Mouse (Mus musculus): Measurements from ENCODE around the gene Slfn4.
"Not testable (repeated sequence)": the region's sequence is repeated elsewhere in the genome, so short reads cannot be mapped to it uniquely, and the experiment has no call there.

Gene Slfn4

GRCm38 (mm10) chr11:83174948-83175539 is at the start of gene Slfn4:
Slfn4 (plus strand) TSS chr11:83175186.
- DNase-seq (ENCODE audit: extremely low read depth, low read depth, low spot score): no peak

GRCm38 (mm10) chr11:83125633-83126032 is 49.4 kb upstream of the Slfn4 start:
- not testable (repeated sequence) for DNase-seq (ENCODE audit: extremely low read depth, low read depth, low spot score)

- DNase-seq (ENCODE audit: extremely low read depth, low read depth, low spot score): not testable (repeated sequence)
These were observed 37.7 kb upstream of the Slfn4 start for GRCm38 (mm10) chr11:83137253-83137652.

- not testable (repeated sequence) for DNase-seq (ENCODE audit: extremely low read depth, low read depth, low spot score)
These were observed 26.0 kb upstream of the Slfn4 start for GRCm38 (mm10) chr11:83148939-83149338.

- DNase-seq (ENCODE audit: extremely low read depth, low read depth, low spot score): no peak
These were observed 16.3 kb downstream of the Slfn4 start, which contains the start of gene Slfn3 for GRCm38 (mm10) chr11:83191134-83191893. Slfn3 (plus strand) TSS chr11:83191330.

- no peak for DNase-seq (ENCODE audit: extremely low read depth, low read depth, low spot score)
These were observed 17.0 kb downstream of the Slfn4 start for GRCm38 (mm10) chr11:83192001-83192400.

GRCm38 (mm10) chr11:83205002-83205401 is 30.0 kb downstream of the Slfn4 start:
- no peak for DNase-seq (ENCODE audit: extremely low read depth, low read depth, low spot score)

GRCm38 (mm10) chr11:83216119-83216518 is 41.1 kb downstream of the Slfn4 start:
- DNase-seq (ENCODE audit: extremely low read depth, low read depth, low spot score): no peak

GRCm38 (mm10) chr11:83221328-83221877 is 46.4 kb downstream of the Slfn4 start:
- DNase-seq (ENCODE audit: extremely low read depth, low read depth, low spot score): no peak

- DNase-seq (ENCODE audit: extremely low read depth, low read depth, low spot score): no peak
These were observed 48.4 kb downstream of the Slfn4 start for GRCm38 (mm10) chr11:83223367-83223766.

GRCm38 (mm10) chr11:83223793-83224192 is 48.8 kb downstream of the Slfn4 start:
- DNase-seq (ENCODE audit: extremely low read depth, low read depth, low spot score): not testable (repeated sequence)

GRCm38 (mm10) chr11:83224217-83224616 is 49.2 kb downstream of the Slfn4 start:
- DNase-seq (ENCODE audit: extremely low read depth, low read depth, low spot score): no peak

- DNase-seq (ENCODE audit: extremely low read depth, low read depth, low spot score): no peak
These were observed 49.8 kb downstream of the Slfn4 start for GRCm38 (mm10) chr11:83224750-83225149.

GRCm38 (mm10) chr11:83225371-83225960 is 50.5 kb downstream of the Slfn4 start:
- no peak for DNase-seq (ENCODE audit: extremely low read depth, low read depth, low spot score)

- DNase-seq (ENCODE audit: extremely low read depth, low read depth, low spot score): no peak
These were observed 53.1 kb downstream of the Slfn4 start for GRCm38 (mm10) chr11:83227926-83228723.

GRCm38 (mm10) chr11:83230966-83231365 is 56.0 kb downstream of the Slfn4 start:
- no peak for DNase-seq (ENCODE audit: extremely low read depth, low read depth, low spot score)

GRCm38 (mm10) chr11:83233621-83234020 is 58.6 kb downstream of the Slfn4 start:
- not testable (repeated sequence) for DNase-seq (ENCODE audit: extremely low read depth, low read depth, low spot score)

- not testable (repeated sequence) for DNase-seq (ENCODE audit: extremely low read depth, low read depth, low spot score)
These were observed 62.4 kb downstream of the Slfn4 start for GRCm38 (mm10) chr11:83237390-83237789.

- DNase-seq (ENCODE audit: extremely low read depth, low read depth, low spot score): no peak
These were observed 63.4 kb downstream of the Slfn4 start for GRCm38 (mm10) chr11:83238389-83238788.

- DNase-seq (ENCODE audit: extremely low read depth, low read depth, low spot score): no peak
These were observed 64.8 kb downstream of the Slfn4 start for GRCm38 (mm10) chr11:83239811-83240210.
